Mouse (Mus musculus): ENCODE data around the gene Naaladl2.

Naaladl2 gene

GRCm38 (mm10) chr3:24942170-24942569 is 201.9 kb downstream of the Naaladl2 start:
- DNase-seq (ENCODE audit: extremely low spot score, low read depth, low spot score), result no peak

- no peak for DNase-seq (ENCODE audit: extremely low spot score, low read depth, low spot score)
Observed at GRCm38 (mm10) chr3:24938507-24939182, 205.4 kb downstream of the Naaladl2 start.

- DNase-seq (ENCODE audit: extremely low spot score, low read depth, low spot score), result no peak
Observed at GRCm38 (mm10) chr3:24921811-24922210, 222.2 kb downstream of the Naaladl2 start.

GRCm38 (mm10) chr3:24921401-24921800 is 222.7 kb downstream of the Naaladl2 start:
- DNase-seq (ENCODE audit: extremely low spot score, low read depth, low spot score), result no peak

- no peak for DNase-seq (ENCODE audit: extremely low spot score, low read depth, low spot score)
Observed at GRCm38 (mm10) chr3:24905425-24905960, 238.6 kb downstream of the Naaladl2 start.

GRCm38 (mm10) chr3:24888801-24889200 is 255.3 kb downstream of the Naaladl2 start:
- DNase-seq (ENCODE audit: extremely low spot score, low read depth, low spot score), result no peak

- no peak for DNase-seq (ENCODE audit: extremely low spot score, low read depth, low spot score)
Observed at GRCm38 (mm10) chr3:24872254-24872653, 271.8 kb downstream of the Naaladl2 start.

GRCm38 (mm10) chr3:24852936-24853335 is 291.1 kb downstream of the Naaladl2 start:
- no peak for DNase-seq (ENCODE audit: extremely low spot score, low read depth, low spot score)

GRCm38 (mm10) chr3:24796739-24797138 is 347.3 kb downstream of the Naaladl2 start:
- DNase-seq (ENCODE audit: extremely low spot score, low read depth, low spot score), result no peak

- no peak for DNase-seq (ENCODE audit: extremely low spot score, low read depth, low spot score)
Observed at GRCm38 (mm10) chr3:24787451-24788148, 356.5 kb downstream of the Naaladl2 start.

GRCm38 (mm10) chr3:24784108-24784507 is 360.0 kb downstream of the Naaladl2 start:
- DNase-seq (ENCODE audit: extremely low spot score, low read depth, low spot score), result no peak

- DNase-seq (ENCODE audit: extremely low spot score, low read depth, low spot score), result no peak
Observed at GRCm38 (mm10) chr3:24783462-24783829, 360.6 kb downstream of the Naaladl2 start.

GRCm38 (mm10) chr3:24782784-24783461 is 361.1 kb downstream of the Naaladl2 start:
- DNase-seq (ENCODE audit: extremely low spot score, low read depth, low spot score), result no peak

- no peak for DNase-seq (ENCODE audit: extremely low spot score, low read depth, low spot score)
Observed at GRCm38 (mm10) chr3:24781687-24782086, 362.4 kb downstream of the Naaladl2 start.

GRCm38 (mm10) chr3:24778416-24778815 is 365.6 kb downstream of the Naaladl2 start:
- no peak for DNase-seq (ENCODE audit: extremely low spot score, low read depth, low spot score)

GRCm38 (mm10) chr3:24749055-24749454 is 395.0 kb downstream of the Naaladl2 start:
- no peak for DNase-seq (ENCODE audit: extremely low spot score, low read depth, low spot score)

GRCm38 (mm10) chr3:24747182-24747856 is 396.7 kb downstream of the Naaladl2 start:
- no peak for DNase-seq (ENCODE audit: extremely low spot score, low read depth, low spot score)

- no peak for DNase-seq (ENCODE audit: extremely low spot score, low read depth, low spot score)
Observed at GRCm38 (mm10) chr3:24743946-24744345, 400.1 kb downstream of the Naaladl2 start.

GRCm38 (mm10) chr3:24719181-24719749 is 424.8 kb downstream of the Naaladl2 start:
- DNase-seq (ENCODE audit: extremely low spot score, low read depth, low spot score), result no peak

- no peak for DNase-seq (ENCODE audit: extremely low spot score, low read depth, low spot score)
Observed at GRCm38 (mm10) chr3:24714770-24715169, 429.3 kb downstream of the Naaladl2 start.

All from hindlimb bud, embryonic 11.5 days (tissue).